Mouse (Mus musculus) heart, postnatal 25 days (tissue): ENCODE data around the gene Zfp809. TPM values are rescaled to one million over a fixed set of nuclear protein-coding genes. Genes with fewer than 3 reads are reported as not detected.
A peak's percentile ranks its signal among the peaks of the same experiment; 100 is the strongest.
"Not testable (repeated sequence)": the region's sequence is repeated elsewhere in the genome, so short reads cannot be mapped to it uniquely, and the experiment has no call there.

Source experiments
- DNase-seq: peaks from one replicate; pipeline ENCODE4 v3.0.0; 2022; ENCODE audit warnings: low spot score
- intact Hi-C: fragments of 180-260 bp; cut with DNase I; formaldehyde crosslinking; loops from one replicate; pipeline ENCODE4 v1.15.1; 2025
- total RNA-seq, 2 experiments: library from RNA; stranded (reverse); gene quantifications; 2 replicates each; pipeline ENCODE4 v1.2.3; 2021

The Zfp809 gene
- total RNA-seq, result 10 to 100 TPM; 29.4 to 30.7 TPM

DNA sequence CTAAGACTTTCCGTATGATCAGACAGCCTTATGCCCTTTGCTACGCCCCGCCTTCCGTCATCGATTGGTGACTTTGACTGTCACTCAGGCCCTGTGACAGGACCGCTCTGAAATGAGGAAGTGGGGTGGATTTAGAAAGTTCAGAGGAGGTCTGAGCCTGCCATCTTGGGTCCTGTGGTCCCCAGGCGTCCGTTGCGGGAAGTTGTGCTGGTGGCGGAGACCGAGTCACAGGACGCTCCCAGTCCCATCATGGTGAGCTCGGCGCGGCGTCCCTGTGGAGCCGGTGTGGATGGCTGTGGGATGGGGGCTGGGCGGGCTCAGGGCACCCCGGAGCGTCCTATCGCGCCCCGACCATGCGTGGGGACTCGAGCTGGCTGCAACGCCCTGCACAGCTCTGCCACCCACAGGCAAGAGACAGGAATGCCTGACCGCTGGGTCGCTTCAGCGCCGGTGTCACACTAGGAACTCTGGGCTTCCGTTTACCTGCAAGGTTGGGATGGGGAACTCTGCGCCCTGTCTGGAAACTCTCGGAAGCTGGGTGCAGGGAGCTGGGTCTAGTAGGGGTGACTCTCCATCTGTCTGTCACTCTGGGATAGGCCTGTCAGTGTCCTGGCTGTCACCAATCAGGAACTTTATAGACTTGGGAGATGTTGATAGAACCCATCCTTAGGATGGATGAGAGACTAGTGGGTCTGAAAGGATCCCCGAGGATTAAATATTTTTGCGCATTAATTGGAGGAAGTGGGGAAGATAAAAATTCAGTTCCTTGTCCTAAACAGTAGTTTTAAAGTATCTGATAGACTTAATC, at the start of gene Zfp809:
Gene Zfp809, plus strand, starts transcription at position 134 of the 808 bp plus-strand sequence.
- DNase-seq, result peak; percentile 98
- intact Hi-C loops, result loop anchor here (5.0 to 10.0 kb wide), 2 partner anchors 68 to 151 kb away; partner anchors contain the start of genes Gm49318, Pigyl and Zfp653

DNA sequence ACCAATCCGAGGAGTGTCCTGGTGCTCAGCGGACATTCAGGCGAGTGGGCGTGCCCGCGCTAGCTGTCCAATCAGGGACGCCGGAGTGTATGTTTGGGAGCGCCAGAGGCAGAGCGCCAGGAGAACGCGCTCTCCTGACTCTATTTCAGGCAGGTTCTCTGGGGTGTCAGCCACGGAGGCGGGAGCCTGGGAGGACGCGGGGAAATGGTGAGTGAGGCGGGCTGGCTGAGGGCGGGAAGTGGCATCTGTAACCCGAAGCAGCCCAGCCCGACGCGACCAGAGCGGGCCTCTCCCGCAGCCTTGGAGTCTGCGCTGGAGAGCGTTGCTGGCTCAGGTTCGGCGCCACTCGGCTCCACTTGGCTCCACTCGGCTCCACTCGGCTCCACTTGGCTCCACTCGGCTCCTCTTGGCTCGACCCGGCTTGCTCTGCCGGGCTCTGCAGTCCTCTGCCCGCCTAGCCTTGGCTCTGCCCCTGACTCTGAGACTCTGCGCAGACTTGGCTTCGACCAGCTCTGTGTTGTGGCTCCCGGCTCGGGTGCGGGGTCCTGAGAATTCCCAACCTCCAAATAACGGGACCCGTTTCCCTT, 37.4 kb upstream of the Zfp809 start, which contains the start of gene Zfp872:
Gene Zfp872, plus strand, starts transcription at position 66 of the 587 bp plus-strand sequence.
- DNase-seq, result peak; percentile 18
- intact Hi-C loops, result no loop called here

DNA sequence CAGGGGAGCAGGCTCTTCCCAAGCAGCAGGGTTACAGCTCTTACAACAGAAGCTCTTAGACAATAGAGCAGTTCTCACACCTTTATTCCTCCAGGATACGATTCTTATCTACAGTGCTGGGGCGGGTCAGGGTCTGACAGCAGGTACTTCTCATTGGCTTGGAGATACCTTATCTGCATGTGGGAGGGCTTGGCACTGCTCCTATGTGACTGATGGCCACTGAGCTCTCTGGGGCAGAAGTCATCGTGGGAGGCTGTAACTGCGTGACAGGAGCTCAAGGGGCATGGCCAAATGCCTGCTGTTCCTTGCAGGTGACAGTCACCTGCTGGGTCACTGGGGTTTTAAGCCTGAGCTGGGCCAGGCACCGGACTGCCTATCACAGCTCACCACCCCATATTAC, 29.1 kb upstream of the Zfp809 start:
- DNase-seq, result no peak
- intact Hi-C loops, result no loop called here

- intact Hi-C loops, result no loop called here
- DNase-seq, result no peak
Measured at GRCm38 (mm10) chr9:22213785-22214194, 11.7 kb upstream of the Zfp809 start.

- intact Hi-C loops, result no loop called here
- no peak for DNase-seq
Measured at GRCm38 (mm10) chr9:22214549-22214948, 11.0 kb upstream of the Zfp809 start.

DNA sequence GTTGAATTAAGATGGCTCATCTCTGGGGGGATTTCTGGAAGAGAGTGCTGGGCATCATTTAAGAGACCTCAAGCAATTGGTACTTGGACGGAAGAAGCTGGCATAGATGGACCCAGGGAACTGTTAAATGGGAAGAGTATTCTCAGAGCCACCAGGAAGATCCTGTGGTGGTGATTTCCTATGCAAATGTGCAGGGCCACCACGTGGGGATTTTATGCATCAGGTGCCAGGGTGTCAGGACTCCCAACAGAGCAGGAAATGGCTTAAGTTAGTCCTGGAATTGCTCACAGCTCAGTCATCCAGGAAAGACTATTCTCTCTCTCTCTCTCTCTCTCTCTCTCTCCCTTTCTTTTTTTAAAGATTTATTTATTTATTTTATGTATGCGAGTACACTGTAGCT, 8.8 kb upstream of the Zfp809 start:
- DNase-seq, result no peak
- intact Hi-C loops, result no loop called here

DNA sequence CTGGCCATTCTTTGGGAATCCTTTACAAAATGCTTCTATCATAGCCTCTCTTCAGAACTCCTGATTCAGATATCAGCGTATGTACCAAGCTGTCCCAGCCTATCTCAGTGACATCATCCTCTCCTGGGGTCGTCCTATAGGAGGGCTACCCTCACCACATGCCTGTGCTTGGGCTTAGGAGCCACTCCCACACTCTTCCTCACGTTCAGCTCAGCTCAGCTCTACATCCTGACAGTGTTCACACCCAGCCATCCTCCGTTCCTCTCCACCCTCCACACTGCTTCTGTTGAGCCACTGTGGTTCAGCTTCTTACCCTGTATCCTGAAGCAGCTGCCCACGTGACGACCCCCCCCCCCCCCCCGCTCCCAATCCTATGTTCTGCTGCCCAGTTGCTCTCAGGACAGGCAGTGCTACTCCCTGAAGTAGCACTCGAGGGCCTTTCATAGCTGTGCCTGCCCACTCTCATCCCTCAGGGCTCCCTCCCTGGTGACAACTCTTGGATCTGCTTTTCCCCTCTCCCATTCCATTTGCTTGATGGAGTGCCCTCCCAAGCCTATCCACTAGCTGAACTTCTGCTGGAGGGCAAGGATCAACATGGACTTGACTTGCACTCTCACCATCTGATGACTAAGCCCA, 7.5 kb upstream of the Zfp809 start:
- intact Hi-C loops, result no loop called here
- DNase-seq, result no peak

- DNase-seq, result no peak
- intact Hi-C loops, result loop anchor here (10.0 kb wide), 1 partner anchor 149 kb away; the partner anchor contains the start of genes Gm49318 and Zfp653
Measured at GRCm38 (mm10) chr9:22224066-22224465, 1.4 kb upstream of the Zfp809 start.

DNA sequence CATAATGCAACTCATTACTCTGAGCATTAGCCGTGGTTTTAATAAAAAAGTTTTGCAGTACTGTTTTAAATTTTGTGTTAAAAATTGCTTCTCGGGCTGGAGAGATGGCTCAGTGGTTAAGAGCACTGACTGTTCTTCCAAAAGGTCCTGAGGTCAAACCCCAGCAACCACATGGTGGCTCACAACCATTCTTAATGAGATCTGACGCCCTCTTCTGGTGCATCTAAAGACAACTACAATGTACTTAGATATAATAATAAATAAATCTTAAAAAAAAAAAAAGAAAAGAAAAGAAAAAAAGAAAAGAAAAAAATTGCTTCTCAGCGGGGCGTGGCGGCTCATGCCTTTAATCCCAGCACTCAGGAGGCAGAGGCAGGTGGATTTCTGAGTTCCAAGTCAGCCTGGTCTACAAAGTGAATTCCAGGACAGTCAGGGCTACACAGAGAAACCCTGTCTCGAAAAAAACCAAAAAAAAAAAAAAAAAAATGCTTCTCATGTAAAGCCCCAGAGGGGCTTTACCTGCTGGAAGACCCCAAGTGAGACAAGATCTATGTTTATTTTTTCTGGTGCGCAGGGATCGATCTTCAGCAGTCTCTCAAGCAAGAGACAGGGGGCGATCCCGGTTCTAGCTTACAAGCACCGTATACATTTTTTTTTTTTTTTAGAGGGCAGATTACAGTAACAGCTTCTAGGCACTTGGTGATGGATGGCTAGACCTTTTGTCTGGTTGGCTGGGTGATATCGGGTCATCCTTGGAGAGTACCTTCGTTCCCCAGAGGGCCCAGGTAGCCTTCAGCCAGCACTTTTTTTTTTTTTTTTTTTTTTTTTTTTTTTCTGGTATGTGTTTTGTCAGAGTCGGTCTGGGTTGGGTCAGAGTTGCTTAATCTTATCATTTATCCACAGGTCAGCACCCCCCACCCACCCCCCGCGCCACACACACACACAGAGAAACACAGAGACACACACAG, 694 bp upstream of the Zfp809 start:
- no peak for DNase-seq
- intact Hi-C loops, result loop anchor here (5.0 to 10.0 kb wide), 2 partner anchors 68 to 150 kb away; partner anchors contain the start of genes Gm49318, Pigyl and Zfp653

DNA sequence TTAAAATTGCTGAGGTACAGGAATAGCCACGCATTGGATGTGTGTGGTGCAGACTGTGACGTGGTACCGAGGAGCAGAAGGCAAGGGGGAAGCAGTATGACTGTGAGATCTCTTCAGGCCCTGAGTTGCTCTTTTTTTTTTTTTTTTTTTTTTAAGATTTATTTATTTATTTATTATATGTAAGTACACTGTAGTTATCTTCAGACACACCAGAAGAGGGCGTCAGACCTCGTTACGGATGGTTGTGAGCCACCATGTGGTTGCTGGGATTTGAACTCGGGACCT, 817 bp downstream of the Zfp809 start:
- DNase-seq, result not testable (repeated sequence)
- intact Hi-C loops, result loop anchor here (5.0 to 10.0 kb wide), 2 partner anchors 69 to 152 kb away; partner anchors contain the start of genes Gm49318, Pigyl and Zfp653

GRCm38 (mm10) chr9:22226846-22227245, 1.3 kb downstream of the Zfp809 start:
- DNase-seq, result peak; percentile 56
- intact Hi-C loops, result loop anchor here (5.0 to 10.0 kb wide), 2 partner anchors 70 to 152 kb away; partner anchors contain the start of genes Gm49318, Pigyl and Zfp653

- intact Hi-C loops, result loop anchor here (5.0 to 10.0 kb wide), 3 partner anchors 72 to 183 kb away; partner anchors contain the start of genes 9530077C05Rik, Gm49318, Pigyl and Zfp653
- no peak for DNase-seq
Measured at GRCm38 (mm10) chr9:22229386-22230026, 4.0 kb downstream of the Zfp809 start.

DNA sequence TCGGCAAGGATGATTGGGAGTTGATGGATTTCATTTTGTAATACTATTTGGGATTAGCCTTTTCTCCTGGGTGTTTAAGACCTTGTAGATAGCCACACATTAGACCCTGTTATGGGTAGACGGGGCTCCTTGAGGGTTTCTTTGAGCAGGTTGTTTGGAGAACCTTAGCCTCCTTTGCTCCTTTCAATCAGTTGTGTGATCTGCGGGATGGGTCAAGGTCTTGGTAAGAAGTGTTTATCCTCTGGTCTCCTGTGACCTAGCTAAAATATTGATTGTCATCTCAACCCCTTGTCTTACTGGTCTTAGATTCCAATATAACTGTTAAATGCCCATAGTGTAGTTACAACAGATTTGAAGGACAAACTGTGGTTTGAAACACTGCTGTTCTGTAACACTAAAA, 4.5 kb downstream of the Zfp809 start:
- intact Hi-C loops, result loop anchor here (5.0 kb wide), 1 partner anchor 182 kb away; the partner anchor contains the start of gene 9530077C05Rik
- no peak for DNase-seq

DNA sequence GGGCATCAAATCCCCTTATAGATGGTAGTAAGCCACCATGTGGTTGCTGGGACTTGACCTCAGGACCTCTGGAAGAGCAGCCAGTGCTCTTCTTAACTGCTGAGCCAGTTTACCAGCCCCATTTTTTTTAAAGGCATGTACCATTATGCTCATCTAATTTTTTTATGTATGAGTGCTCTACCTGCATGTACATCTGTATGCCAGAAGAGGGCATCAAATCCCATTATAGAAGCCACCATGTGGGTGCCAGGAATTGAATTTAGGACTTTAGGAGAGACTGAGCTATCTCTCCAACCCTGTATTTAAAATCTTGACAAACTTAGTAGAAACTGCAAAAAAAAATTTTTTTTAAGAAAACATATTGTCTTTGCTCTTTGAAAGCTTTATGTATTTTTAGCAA, 5.0 kb downstream of the Zfp809 start:
- DNase-seq, result no peak
- intact Hi-C loops, result loop anchor here (5.0 kb wide), 1 partner anchor 182 kb away; the partner anchor contains the start of gene 9530077C05Rik

- intact Hi-C loops, result no loop called here
- no peak for DNase-seq
Measured at GRCm38 (mm10) chr9:22240001-22240400, 14.5 kb downstream of the Zfp809 start.

GRCm38 (mm10) chr9:22244242-22244641, 18.7 kb downstream of the Zfp809 start:
- DNase-seq, result no peak

GRCm38 (mm10) chr9:22256579-22256978, 31.1 kb downstream of the Zfp809 start:
- intact Hi-C loops, result no loop called here

More at GRCm38 (mm10) chr9:22244242-22244641, 18.7 kb downstream of the Zfp809 start:
- intact Hi-C loops, result no loop called here

DNA sequence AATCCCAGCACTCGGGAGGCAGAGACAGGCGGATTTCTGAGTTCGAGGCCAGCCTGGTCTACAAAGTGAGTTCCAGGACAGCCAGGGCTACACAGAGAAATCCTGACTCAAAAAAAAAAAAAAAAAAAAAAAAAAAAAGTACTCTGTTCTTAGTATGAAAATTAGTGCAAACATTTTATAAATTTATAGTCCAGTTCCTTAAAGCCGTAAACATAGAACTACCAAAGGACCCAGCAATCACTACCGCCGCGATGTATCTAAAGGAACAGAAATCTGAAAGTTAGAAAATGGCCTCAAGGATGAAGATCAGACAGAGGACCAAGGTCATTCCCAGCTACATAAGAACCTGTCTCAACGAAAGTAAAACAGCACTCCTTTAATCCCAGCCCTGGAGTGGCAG, 33.3 kb downstream of the Zfp809 start:
- no peak for DNase-seq
- intact Hi-C loops, result no loop called here

More at GRCm38 (mm10) chr9:22256579-22256978, 31.1 kb downstream of the Zfp809 start:
- DNase-seq, result no peak
